Mouse (Mus musculus): ENCODE data around the gene Bpnt1.

Gene Bpnt1

DNA sequence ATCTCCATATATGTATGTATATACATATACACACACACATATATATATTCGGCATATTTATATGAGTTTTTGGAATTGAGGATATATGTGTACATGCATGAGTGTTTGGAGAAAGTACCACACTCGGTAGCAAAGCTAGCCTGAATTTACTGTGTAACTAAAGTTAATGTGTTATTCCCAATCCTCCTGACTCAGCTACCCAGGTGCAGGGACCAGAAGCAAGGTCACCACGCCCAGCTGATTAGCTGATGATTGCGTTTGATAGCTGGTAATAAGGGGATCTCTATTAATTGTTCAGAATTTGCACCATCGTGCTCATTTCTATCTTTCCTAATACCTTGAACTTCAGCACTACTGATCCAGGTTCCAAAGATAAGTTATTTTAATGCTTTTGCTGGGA lies 1.7 kb downstream of the Bpnt1 start:
- no peak for DNase-seq

DNA sequence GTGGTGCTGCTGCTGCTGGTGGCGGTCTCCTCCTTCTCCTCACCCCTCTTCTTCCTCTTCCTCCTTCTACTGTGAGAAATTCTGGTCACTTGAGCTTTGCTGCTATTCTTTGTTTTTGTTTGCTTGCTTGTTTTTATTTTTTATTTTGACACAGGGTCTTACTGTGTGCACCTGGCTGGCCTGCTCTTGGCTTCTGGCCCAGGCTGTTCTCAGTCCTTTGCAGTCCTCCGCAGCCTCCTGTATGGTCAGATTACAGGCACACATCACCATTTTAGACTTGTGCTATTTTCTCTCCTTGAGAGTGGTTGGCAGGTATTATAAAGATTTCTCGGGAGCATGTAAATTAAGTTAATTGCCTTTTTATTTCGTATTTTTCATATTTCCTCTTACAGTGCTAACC lies 2.2 kb downstream of the Bpnt1 start:
- DNase-seq, result no peak

DNA sequence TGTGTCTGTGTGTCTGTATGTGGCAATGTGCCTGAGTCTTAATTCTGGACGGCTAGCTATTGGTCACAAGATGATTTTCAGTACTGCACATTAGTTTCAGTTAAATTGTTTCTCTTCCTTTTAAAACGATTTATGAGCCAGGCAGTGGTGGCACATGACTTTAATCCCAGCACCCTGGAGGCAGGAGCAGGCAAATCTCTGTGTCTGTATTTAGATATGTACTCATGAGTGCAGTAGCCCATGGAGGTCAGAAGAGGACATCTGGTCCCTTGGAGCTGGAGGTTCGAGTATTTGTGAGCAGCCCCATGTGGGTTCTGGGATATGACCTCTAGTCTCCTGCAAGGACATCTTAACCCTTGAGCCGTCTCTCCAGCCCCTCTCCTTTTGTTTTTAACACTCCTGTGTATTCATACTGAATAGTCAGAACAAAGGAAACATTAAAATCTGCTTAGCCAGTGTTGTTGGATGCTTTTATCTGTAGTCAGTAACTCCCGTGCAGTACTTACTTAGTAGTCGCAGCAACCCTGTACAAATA lies 3.3 kb downstream of the Bpnt1 start:
- DNase-seq, result peak; percentile 17

DNA sequence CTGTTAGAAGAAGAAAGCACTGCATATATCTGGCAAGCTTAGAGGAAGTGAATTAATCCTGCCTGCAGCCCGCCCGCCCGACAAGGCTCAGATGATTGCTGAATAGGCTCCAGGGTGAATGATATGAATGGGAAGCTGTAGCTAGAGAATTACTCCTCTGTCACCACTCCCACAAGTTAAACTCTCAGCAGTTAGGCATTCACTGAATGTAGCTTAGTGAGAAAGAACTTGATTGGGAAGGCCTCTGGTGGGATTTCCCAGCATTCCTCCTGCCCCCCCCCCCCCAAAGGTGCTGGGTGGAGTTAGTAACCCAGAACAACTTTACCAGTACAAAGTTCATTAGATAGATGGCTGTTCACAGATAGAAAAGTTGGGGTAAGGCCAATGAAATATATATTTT lies 4.6 kb downstream of the Bpnt1 start:
- DNase-seq, result no peak

DNA sequence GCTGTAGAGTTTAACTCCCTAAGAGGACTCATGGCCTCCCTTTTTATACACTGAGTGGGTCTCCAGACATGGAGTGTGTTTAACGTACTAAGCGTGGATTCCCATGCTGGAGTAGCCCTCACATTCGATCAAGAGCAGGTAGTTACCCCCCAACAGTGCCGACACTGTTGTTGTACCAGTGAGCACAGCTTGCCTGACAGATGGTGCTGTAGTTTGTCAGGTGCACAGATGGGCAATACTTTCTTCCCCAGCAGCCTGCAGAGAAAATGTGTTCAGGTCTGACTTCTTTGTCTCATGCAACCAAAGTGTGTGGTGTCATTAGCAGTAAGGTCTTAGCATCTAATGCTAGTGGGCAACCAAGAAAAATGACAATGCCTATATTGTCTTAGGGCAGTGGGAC lies 10.5 kb downstream of the Bpnt1 start:
- DNase-seq, result no peak

DNA sequence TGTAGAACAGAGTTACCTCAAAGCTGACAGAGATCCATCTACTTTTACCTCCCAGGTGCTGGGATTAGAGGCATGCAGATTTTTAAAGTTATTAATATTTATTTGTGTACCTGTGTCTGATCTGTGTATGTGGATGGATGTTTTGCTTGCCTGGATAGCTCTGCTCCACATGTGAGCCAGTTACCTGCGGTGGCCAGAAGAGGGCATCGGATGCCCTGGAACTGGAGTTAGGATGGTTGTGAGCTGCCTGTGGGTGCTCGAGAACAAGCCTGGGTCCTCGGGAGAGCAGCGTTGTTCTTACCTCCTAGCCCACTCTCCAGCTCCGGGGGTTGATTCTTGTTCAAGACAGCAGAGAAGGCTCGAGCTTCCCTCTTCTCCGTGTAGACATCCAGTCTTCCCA lies 11.5 kb downstream of the Bpnt1 start:
- no peak for DNase-seq

DNA sequence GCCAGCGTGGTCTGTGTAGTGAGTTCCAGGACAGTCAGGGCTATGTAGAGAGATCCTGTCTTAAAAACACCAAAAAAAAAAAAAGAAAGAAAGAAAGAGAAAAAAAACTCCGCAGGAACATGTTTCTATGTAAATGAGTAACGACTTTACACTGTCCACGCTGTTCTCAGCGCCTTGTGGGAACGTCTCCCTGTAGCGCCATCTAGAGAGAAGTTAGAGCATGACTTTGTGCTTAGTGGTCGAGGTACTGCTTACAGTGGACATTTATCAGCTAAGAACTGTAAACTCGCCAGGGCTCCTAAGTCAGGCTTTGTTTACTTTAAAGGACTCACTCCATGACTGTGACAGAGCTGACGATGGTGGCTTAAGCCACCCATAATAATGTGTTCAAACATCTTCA lies 14.2 kb downstream of the Bpnt1 start:
- DNase-seq, result peak; percentile 20

DNA sequence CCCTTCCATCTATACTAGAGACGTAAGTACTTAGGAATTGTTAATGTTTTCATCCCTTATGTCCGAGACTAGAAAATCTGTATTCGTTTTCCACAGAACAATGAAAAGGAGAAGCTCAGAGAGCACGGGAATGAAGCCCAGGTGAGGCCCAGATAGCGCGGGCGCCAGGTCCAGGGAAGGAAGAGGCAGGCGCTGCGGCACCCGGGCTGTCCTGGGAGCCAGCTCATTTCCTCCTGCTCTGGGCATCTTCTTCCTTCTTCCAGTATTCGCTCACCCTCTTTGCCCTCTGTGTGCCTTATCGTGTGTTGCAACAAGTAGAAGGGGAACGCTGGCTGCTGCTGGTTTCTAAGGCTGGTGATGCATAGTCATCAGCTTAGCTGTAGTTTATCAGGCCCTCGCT lies 17.8 kb downstream of the Bpnt1 start:
- DNase-seq, result no peak

DNA sequence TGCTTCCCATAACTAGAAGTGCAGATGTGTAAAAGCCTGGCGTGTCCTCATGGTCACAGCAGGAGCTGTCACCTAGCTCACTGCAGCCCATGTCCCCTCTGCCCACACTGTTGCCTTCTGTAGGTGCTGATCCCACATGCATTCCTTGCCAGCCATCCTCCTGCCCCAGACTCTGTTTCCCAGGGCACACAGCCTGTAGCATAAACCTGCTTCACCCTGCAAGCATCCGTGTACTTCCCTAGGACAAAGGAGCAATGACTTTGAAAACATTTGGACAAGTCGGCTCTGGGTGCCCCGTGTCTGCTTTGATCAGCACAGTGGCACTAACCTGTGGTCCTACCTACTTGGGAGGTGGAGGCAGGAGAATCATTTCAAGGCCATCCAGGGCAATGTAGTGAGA lies 18.7 kb downstream of the Bpnt1 start:
- no peak for DNase-seq

DNA sequence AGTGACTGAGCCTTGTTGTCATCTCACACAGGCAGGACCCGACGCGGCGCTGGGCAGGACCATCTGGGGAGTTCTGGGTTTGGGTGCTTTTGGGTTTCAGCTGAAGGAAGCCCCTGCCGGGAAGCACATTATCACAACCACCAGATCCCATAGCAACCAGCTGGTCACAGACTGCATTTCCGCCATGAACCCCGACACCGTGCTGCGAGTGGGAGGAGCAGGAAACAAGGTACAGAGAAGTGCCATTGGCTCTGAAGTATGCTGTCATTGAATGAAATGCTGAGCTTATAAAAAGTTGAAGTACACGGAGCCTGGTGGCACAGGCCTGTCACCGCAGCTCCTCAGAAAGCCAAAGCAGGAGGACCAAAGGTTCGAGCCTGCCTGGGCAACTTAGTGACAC lies 20.2 kb downstream of the Bpnt1 start:
- DNase-seq, result no peak

DNA sequence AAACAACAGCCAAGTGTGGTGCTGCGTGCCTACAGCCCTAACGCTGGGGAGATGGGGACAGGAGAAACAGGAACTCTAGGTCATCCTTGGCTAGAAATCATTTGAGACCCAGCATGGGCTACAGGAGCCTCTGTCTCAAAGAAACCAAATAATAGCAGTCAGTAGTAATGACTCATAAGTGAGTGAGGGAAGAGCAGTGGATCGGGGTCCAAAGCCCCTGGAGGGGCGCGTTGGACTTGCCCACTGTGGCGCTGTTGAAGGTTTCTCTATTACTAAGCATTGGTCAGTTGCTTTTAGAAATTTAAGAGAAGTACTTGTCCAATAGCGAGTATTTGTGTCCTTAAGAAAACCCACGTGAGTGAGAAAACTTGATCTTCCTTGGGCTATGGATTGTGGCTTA lies 21.4 kb downstream of the Bpnt1 start:
- DNase-seq, result no peak

DNA sequence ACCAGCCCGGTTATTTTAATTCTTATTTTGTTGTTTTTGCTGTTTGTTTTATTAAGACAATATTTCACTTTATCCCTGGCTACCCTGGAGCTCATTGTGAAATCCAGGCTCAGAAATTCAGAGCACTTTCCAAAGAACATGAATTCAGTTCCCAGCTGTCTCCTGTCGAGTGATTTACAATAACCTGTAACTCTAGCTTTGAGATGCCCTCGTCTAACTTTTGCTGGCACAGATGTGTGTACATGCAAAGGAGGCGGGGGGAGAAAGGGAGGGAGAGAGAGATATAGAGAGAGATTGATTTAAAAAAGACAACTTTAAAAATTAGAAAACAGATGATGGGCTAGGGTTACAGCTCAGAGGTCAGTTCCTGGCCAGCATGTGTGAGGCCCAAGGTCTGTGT lies 22.8 kb downstream of the Bpnt1 start:
- DNase-seq, result no peak

DNA sequence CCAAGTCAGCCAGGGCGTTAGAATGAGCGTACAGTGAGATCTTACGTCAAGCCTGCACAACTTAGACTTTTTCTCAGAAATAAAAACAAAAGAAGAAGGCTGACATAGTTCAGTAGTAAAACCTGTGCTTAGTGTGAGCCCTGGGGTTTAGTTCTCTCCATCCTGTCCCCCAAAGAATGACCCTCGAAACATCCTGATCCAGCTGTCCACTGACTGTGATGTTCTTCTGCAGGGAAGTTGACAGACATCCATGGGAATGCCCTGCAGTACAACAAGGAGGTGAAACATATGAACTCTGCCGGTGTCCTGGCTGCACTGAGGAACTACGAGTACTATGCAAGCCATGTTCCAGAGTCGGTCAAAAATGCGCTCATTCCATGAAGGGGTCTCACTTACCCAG lies 24.3 kb downstream of the Bpnt1 start:
- DNase-seq, result no peak

DNA sequence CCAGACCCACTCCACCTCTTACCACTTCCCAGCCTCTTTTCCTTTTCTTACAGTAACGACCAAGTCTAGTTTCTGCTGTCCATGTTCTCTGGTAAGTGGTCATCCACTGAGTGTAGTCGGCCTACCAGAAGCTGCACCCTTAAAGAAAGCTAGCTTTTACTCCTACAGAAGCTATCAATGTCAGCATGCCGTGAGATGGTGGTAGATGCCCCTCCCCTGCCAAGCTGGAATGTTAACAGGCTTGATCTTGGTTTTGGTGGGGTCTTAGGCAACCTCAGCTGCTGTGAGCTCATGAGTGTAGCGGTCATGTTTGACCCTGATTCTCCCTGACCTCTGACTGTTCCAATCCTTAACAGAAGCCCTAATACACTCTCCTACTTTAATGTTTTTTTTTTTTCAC lies 26.3 kb downstream of the Bpnt1 start:
- no peak for DNase-seq

DNA sequence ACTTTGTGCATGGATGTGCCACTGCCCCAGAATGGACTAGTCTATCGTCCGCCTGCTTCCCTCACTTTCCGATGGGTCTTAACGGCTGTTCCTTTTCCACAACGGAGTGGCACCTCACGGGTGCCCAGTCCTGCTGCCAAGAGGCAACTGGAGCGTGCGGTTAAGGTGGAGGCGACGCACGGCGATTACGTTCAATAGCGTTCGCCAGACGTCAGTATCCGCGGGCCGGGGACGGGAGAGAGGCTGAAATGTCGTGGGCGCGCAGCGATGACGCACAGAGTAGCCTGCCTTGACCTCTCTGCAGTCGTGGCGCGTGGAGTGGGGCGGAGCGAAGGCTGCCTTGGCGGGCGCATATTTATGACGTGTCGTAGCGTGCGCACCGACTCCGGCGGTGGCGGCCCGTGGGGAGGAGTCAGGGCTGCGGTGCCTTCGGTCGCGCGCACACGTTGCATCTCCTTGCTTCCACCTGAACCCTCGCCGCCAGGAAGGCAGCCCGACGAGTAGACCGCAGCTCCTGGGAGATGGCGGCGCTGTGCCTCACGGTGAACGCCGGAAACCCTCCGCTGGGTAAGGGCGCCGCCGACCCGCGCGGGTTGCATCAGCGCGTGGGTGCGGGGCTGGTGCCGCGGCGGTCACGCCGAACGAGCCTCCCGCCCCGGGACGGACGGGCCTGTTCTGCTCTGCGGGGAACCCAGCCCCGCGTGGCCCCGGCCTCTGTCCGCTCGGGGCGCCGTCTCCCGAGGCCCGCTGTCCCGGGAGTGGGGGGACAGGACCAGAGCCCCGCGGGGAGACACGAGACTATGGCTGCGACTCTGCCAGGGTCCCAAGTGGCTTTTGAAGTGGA lies 30.9 kb downstream of the Bpnt1 start, which contains the start of gene Eprs:
Gene Eprs, plus strand, starts transcription at position 368 of the 844 bp plus-strand sequence.
- DNase-seq, result peak; percentile 99

DNA sequence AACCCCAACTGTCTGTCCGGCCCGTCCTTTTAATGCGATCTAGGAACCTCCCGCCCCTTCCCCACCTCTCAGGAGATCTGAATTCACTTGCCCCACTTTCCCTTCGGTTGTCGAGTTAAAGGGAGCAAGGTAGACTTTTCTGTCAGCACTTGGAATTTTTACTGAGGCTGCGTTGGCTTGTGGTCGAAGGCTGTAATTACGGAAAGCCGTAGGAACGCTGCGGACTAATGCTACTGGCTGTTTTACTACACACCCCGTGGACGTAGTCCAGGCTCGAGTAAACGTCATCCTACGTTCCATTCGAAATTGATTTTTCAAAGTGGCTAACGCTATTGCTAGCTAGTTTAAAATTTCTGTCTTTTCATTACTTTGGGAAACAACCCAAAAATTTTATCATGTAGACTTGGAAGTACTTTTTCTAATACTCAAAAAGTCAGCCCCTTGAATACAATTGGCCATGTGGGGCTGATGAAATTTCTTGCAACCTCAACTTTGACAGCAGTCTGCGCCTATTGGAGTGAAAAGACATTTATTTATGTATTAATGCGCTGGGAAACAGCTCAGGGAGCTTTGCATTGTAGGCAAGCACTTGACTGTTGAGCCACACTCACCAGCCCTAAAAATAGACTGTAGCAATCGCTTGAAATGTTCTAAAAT lies 31.7 kb downstream of the Bpnt1 start:
- DNase-seq, result peak; percentile 71

DNA sequence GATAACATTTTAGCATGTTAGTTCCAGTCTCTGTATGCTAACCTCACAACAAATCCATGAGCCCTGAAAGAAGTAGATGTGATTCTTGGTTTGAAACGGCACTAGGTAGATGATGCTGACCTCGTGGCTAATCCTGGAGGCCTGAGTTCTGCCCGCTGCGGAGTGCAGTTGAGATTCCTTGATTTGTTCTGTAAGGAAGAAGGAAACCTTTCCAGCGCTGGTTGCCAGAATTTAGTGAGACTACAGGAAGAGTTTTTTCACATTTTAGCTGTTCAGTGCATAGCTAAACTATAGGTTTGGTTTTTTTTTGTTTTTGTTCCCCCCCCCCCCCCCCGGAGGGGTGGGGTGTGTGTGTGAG lies 32.2 kb downstream of the Bpnt1 start:
- DNase-seq, result no peak

DNA sequence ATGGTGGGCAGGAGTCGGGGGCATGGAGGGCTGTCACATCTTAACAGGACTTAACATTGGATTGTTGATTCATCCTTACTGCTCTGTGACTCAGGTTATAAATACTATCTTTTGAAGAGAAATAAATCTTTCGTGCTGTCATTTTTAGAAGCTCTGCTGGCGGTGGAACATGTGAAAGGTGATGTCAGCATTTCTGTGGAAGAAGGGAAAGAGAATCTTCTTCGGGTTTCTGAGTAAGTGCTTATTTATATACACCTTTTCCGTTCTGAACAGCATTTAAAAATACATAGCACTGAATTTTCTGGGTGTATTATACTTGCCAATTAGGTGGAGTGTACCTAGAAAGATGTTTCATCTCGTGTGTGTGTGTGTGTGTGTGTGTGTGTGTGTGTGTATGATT lies 35.4 kb downstream of the Bpnt1 start:
- no peak for DNase-seq

DNA sequence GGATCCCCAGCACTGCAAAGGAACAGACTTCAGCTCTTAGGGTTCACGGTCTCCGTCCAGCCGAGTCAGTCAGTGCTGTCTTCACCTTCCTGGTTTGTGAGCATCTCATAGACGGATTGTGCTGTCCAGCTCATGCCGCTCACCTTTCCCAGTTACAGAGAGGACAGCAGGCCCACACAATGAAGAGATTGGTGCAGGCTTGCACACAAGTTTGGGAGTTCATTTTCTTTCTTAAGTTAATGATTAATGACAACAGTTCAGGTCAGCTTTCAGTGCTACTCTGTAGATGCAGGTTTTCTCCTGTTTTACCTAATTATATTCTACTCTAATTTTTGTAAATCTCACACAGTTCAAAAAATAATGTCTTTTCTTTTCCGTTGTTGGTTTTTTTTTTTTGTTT lies 38.0 kb downstream of the Bpnt1 start:
- peak; percentile 24 for DNase-seq

DNA sequence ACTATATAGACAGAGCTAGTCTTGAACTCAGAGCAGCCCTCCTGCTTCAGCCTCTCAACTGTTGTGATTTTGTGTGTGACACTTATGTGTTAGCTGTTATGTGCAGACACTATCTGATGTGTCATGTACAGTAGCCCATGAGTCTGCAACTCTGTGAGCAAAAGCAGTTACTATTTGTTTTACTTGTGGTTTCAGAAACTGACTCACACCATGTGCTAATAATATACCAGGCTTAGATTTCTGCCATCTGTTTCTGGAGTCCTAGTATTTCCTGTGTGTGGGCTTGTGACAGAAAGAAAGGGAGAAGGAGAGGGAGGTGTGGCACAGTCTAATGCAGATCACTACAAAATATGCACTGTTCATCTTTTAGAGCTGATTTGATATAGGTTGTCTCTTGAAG lies 44.4 kb downstream of the Bpnt1 start:
- DNase-seq, result no peak

DNA sequence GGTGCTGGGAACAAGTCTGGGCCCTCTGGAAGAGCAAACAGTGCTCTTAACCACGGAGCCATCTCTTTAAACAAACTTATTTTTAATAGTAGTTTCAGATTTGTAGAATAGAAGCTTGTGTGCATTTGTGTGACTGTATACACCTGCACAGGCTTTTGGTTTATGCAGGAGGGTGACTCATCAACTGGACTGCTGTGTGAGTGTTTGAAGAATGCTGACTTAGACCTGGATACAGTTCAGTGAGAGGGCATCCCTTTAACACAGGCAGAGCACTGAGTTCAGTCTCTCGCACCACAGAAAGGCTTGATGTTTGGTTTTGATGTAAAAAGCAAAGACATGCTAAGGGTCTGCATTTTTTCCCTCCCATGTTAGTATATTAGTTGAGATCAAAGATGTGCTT lies 45.5 kb downstream of the Bpnt1 start:
- no peak for DNase-seq

DNA sequence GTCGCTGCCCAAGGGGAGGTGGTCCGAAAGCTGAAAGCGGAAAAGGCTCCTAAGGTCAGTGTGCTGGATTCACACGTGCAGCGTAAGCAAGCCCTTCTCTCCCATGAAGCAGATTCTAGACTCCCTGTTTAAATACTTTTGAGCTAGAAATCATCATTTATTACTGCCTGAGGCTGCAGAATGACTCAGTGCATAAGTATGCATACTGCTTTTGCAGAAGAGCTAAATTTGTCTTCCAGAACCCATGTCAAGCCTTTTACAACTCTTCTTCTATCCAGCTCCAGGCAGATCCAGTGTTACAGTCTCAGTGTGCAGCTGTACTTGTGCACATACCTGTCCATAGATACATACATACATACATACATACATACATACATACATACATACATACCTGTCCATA lies 69.7 kb downstream of the Bpnt1 start:
- DNase-seq, result no peak

DNA sequence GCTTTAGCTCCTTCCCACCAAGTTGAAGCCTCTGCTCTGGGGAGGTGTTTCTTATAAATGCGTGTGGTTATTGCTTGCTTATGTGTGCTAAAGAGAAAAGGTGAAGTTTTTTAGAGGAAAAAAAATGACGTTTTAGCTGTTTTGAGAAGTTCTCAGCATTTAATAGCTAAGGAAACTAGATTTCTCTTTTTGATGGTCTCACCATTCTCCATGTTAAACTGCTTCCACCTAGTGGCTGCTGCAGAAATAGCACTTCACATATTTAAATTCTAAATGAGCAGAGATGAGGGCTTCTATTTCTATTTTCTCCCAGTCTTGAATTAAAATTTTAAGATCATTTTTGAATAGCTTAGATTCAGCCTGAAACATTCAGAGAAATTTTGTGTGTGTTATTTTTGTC lies 72.1 kb downstream of the Bpnt1 start:
- peak; percentile 38 for DNase-seq

DNA sequence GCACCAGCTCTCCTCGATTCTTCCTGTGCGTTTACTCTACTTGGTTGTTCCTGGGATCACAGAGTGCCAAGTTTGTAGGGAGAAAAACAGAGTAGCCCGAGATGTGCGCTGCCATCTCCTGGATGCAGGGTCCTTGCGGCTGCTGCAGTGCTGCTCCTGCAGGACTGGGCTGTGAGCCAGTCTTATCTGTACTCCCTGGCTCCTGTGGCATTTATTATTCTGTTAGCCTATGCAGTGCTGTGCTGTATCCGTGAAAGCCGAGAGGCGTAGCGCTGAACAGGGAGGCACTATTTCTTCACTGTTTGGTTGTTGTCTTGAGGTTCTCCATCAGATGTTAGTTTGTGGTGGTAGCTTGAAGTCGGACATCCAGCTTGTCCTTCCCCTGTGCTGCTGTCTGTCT lies 74.0 kb downstream of the Bpnt1 start:
- no peak for DNase-seq

Measured in kidney, postnatal 14 days (tissue).